Mouse (Mus musculus): Measurements from ENCODE around the gene Naa10.

Naa10 gene

DNA sequence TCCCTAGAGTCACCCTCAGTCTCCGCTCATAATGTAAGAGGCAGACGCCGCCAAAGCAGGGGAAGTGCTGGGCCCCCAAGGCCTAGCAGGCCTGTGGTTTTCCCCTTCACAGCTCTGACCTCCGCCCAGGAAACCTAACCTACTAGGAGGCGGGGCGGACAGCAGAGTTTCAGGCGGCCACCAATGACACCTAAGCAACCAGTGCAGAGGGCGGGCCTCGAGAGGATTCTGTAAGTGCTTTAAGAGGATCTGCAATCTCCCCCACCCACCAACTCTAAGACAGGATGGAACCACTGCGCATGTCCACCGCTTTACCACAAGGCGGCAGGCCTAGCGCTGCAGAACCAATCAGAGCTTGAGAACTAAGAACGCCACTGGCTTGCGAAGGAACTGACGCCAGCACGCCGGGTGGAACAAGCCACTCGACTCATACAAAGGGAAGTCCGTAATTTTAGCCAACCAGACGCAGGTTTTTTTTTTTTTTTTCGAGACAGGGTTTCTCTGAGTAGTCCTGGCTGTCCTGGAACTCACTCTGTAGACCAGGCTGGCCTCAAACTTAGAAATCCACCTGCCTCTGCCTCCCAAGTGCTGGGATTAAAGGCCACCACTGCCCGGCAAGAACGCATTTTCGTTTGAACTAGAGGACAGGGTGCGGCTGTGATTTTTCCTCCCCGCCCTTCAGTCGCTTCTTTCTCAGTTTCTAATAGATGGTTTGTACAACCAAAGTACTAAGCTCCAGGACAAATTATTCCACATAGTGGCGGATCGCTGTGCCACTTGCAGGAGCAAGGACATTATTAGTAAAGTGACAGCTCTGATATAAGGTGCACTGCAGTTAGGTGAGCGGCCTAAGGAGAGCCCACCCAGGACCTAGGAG is 6.7 kb downstream of the Naa10 start:
- peak; percentile 44 to 82 for DNase-seq (ENCODE audit: low spot score in 2 of 2)

DNA sequence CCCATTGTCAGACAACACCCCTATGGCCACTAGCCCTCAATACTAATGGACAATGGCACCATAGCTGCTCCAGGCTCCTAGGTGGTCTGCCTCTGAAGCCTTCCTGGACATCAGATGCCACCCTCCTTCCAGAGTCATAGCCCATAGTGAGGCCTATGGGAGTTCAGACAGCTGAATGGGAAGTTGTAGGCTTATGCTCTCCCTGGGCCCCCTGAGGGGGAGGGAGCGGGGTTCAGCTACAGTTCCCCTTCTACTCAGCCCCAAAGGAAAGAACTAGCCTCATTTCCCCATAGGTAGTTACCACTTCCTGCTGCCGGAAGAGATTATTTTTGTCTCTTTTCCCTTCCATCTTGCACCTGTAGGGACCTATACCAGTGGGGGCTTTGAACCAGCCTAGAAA is 10.2 kb downstream of the Naa10 start:
- no peak for DNase-seq (ENCODE audit: low spot score in 2 of 2)

DNA sequence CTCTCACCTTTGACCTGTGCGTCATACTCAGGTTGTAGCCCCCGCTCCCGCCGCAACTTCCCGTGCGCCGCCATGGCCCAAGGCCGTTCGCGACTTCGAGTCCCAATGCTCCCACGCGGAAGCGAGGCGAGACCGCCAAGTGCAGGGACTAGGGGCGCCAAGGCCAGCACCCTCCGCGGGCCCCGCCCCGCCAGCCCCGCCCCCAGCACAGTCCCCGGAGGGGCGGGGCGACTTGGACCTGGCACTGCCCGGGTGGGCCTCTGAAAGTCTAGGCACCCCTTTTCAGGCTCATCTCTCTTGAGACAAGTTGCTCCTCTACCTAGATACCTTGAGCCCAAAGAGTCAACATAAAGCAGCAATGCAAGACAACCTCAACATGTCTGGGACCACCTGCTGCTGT is 10.6 kb downstream of the Naa10 start:
- no peak for DNase-seq (ENCODE audit: low spot score in 2 of 2)

DNA sequence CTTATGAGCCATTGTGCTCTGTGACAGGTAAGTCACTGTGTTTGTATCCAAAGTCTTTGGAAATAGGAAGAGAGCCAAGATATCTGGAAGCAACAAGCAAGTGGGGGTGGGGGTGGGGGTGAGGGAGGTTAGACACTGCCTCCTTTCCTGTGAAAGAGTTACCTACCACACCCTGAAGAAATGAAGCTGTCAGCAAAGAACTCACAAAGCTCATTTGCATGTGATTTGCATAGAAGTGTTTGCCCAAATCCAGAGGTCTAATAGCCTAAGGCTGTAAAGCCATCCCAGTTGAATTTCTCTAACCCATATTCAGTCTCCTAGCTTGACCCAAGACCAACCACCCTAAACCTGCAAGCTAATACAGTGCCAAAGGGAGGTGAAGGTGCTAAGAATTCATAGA is 11.3 kb downstream of the Naa10 start:
- DNase-seq (ENCODE audit: low spot score in 2 of 2) = no peak

DNA sequence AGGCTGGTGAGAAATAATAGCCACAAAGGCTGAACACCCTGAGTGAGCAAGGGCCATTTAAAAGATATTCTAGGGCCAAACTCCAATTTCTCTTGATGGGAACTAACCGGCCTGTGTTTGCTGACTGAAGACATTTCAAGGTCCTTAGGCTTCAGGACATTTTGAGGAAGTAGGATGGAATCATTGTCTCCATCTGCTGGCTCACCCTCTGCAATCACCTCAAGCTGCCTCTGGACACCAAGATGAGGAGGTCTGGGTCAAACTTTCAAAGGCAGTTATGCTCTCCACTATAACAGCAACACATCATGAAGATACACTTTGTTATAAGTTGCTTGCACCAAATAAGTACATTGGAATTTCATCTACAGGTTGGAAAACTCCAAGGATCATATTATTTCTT is 11.7 kb downstream of the Naa10 start:
- DNase-seq (ENCODE audit: low spot score in 2 of 2) = no peak

DNA sequence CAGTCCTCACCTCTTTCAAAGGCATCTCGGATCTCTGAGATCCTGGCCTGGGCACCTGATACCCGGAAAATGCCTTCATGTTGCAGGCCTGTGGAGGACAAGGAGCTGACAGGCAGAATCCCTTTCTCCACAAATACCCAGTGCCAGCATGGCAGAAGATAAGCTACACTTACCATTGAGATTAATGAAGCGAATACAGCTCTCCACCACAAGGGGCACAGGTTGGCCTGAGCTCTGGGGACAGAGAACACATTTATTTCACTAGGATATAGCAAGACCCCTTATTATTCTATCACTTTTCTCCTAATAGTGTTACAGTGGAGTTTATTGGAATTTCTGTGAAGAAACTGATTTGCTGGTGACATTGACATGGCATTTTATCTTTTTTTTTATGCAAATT is 23.8 kb downstream of the Naa10 start:
- no peak for DNase-seq (ENCODE audit: low spot score in 2 of 2)

DNA sequence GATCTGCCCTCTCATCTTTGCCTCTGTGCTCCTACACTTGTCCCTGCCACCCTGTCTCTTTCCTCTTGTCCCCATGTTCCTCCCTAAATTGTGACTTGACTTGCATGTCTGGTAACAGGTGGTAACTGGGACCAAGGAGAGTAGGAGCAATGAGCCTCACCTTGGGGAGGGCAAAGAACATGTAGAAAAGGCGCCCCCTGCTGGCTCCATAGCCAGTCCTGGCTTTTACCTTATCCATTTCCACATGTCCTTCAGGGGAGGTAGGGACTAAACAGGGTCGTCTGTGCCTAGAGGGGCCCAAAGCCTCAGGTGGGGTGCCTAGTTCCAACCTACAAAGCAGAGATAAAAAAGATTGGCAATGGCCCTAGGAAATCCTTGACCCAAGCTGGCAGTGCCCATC is 26.0 kb downstream of the Naa10 start, which contains the start of gene L1cam:
Gene L1cam (minus strand): TSS at position 387 of the 400 bp plus-strand sequence.
- peak; percentile 25 to 41 for DNase-seq (ENCODE audit: low spot score in 2 of 2)

DNA sequence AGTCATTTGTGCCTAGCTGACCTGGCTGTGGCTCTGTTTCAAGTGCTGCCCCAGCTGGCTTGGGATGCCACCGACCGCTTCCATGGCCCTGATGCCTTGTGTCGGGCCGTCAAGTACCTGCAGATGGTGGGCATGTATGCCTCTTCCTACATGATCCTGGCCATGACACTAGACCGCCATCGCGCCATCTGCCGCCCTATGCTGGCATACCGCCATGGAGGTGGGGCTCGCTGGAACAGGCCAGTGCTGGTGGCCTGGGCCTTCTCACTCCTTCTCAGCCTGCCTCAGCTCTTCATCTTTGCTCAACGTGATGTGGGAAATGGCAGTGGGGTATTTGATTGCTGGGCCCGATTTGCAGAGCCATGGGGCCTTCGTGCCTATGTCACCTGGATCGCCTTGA is 28.9 kb downstream of the Naa10 start:
- no peak for DNase-seq (ENCODE audit: low spot score in 2 of 2)

DNA sequence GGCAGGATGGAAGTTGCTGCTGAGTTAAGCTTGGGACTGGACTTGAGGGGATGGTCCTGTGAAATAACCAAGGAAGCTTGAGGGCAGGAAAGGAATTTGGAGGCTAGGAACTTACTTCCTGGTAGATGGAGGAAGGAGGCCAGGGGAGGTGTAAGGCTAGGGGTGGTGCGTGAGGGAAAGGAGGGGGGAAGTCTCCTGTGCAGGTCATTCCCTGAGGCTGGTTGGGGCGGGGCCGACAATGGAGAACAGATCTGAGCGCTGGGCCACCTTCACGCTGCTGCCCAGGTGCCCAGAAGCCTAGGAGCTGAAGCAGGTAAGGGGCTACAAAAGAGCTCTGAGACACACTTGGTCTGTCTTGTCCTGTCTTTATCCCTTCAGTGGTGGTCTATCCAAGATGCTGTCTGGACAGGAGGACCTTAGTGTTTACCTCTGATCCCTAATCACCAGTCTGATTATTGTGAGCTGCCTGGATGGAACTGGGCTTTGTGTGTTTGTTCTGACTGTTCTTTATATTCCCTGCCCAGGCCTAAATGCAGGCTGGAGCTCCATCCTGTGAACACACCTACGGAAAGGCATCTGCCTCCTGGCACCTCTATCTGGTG is 30.1 kb downstream of the Naa10 start, which contains the start of gene Avpr2:
Gene Avpr2 (plus strand): TSS at position 552 of the 602 bp plus-strand sequence.
- no peak for DNase-seq (ENCODE audit: low spot score in 2 of 2)

DNA sequence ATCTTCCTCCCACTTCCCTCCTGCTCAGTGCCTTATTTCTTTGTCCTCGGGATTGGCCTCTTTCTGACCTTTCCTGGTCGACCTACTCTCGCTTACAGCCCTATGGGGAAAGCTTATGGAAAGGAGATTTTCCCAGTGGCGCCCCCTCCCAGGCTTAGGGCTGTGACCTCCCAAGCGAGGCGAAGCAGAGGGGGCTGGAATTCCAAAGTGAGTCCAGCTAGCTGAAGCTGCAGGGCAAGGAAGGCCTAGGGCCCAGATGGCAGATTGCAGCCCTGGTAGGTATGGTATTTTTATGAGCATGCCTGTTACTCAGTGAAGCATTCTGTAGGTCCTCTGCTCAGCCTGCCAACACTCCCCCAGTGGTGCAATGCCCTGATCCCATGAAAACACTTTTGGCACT is 40.3 kb downstream of the Naa10 start:
- DNase-seq (ENCODE audit: low spot score in 2 of 2) = no peak

DNA sequence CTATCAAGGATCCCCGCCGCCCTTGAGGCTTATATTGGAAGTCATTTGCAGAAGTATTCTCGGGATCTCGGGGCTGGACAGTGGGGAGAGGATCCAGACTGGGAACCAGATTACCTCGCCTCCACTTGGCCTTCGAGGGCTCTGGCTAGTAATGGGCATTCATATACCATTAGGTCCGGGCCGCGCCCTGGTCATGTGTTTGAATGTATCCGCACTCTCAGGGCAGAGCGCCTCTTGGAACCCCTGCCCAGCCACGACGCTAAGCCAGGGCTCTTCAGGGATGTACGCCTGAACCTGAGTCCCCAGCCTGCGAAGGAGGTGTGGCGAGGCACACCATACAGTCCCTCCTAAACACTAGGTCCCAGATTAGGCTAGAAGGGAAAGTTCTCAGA is 40.7 kb downstream of the Naa10 start:
- DNase-seq (ENCODE audit: low spot score in 2 of 2) = no peak

DNA sequence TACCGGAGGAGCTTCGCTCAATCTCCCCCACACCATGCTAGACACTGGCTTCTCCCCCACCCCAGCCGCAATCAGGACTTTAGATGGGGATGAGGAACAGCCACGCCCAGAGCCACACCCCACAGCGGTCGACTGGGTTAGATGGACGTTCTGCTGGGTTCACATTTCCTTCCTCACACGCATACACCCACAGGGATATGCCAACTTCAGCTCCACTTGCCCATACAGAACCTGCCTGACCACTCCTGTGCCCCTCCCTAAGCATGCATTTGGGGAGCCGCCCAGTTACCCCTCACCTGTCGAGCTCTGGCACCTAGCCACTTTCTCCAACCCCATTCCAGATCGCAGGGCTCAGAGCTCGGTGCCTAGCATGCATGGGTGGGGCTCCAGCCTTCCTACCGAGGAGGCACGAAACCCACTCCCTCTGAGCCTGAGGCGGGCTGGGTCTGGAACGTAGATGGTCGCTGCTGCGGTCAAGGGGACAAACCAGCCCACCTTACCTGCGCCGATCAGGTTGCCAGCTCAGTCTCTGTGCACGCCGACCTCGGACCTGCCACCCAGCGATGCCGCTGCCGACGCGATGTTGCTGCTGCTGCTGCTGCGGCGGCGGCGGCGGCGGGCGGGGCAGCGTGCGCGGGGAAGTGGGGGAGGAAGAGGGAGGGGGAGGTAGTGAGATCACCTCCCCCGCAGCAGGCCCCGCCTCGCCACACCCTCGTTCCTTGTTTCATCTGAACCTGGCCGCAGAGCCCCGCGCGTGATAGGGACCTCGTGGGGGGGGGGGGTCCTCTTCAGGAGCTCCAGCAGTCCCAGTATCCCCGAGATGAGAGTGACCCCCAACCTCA is 41.3 kb downstream of the Naa10 start:
- peak; percentile 37 to 70 for DNase-seq (ENCODE audit: low spot score in 2 of 2)

DNA sequence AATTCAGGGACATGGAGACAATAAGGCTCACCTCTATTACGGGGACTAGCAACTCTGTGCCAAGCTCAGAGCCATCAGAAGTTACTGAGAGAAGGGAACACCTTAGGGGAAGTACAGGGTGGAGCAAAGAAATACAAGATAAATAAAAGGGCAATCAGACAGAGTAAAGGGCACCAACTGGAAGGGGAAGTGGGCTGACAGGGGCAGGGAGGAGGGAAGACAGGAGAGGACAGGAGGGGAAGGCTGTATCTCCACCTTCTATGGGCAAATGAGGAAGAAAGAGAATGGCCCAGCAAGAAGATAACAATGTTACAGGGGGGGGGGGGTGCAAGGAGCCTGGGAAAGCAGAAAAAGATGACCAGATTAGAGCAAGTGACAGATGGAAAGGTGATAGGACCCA is 44.7 kb downstream of the Naa10 start:
- no peak for DNase-seq (ENCODE audit: low spot score in 2 of 2)

DNA sequence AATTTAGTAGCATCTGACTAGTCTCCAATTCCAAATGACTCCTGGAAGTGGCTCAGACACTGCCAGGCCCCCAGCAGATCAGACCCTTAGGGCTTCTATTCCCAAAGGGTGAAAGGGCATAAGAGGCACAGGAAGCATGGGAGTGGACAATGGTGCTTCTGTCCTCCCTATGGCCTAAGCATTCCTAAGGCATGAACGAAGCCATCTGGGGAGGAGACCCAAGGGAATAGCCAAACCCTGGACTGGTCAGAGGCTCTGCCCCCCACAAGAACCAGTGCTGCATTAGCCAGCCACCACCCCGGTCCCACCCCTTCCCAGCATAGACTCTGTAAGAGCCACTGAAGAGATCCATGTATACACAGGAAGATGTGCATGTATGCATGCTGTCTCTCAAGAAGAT is 45.9 kb downstream of the Naa10 start:
- DNase-seq (ENCODE audit: low spot score in 2 of 2) = no peak

DNA sequence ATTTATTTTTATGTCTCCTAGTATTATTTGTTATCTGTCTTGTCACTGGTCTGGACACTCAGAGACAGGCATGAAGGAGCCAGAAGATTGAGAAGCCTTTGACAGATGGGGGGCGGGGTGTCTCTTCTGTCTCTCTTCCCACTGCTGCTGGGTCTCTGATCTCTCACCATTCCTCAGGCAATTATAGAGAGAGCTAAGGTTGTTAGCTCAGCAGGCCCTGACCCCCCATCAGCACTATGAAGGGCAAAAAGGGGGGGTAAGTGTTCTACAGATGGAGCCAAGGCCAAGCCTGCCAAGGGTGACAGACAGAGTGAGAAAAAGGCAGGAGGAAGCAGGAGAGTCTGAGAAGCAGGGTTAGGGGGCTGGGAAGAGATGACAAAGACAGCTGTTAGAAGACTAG is 49.8 kb downstream of the Naa10 start:
- no peak for DNase-seq (ENCODE audit: low spot score in 2 of 2)

DNA sequence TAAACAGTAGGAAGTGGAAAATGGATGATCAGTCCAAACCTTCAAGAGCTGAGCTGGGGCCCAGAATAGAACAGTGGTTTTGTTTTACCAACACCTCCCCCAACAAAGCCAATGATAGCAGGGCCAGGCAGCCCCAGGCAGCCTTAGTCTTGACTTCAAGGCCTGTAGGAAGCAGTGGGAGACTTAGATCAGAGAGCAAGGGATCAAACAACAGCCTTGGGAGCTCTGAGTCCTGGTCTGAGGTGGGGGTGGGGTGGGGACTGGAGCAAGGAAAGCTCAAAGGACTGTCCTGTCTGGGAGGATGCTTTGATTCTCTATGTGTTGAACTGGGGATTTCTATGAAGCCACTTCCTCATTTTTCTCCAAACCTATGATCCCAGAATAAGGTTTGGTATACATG is 50.3 kb downstream of the Naa10 start:
- DNase-seq (ENCODE audit: low spot score in 2 of 2) = no peak

DNA sequence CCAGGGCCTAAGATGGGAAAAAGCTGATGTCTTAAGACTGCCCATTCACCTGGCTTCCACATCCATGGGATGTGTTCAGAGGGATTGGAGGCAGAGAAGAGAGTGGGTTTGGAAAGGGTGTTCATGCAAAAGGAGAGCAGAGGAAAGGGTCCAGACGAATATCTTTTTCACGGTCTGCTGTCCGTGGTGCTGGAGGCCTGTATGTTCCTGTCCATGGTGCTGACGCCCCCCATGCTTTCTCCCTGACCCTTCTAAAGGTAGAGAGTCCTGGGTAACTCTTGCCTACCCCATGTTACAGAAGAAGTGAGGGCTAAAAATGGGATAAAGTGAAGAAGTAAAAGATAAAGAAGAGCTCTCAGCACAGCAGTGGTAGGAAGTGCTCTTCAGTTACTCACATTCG is 52.4 kb downstream of the Naa10 start:
- DNase-seq (ENCODE audit: low spot score in 2 of 2) = no peak

DNA sequence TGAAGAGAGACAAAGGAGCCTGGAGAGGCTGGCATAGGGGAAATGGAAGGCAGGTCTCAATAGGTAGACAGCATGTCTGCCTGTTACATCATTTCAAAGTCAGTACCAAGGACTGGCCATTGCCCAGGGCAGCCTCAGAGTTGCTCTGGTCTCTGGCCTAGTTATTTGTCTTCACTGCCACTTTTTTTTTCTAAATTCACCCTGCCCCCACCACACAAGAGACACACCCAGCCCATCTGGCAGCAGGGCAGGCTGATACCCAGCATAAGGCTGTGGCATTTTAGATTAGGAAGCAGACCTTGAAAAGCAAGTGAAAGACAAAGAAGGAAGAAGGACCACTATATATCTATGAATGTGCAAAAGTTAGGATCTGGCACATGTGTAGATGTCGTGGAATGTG is 53.9 kb downstream of the Naa10 start:
- no peak for DNase-seq (ENCODE audit: low spot score in 2 of 2)

DNA sequence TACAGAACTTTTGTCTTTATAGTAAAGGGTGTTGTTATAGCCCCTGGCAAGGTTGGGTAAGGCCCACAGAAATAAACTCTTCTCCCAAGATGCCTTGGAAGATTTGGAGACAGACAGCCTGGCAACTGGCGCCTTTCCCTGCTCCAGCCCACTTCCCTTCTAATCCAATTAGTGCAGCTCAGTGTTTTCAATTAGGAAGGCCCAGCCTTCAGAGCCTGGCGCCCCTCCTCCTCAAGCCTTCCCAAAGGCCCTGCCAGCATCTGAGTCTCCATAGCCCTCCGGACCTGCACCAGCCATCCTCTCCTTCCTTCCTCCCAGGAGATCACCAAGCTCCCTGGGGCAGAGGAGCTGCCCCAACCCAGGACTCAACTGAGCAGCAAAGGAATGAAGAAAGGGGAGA is 54.5 kb downstream of the Naa10 start:
- DNase-seq (ENCODE audit: low spot score in 2 of 2) = no peak
